Mouse (Mus musculus): Measurements from ENCODE around the gene Casp2.

The Casp2 gene

GRCm38 (mm10) chr6:42282865-42283528 lies 18.2 kb downstream of the Casp2 start:
- no peak for DNase-seq

- no peak for DNase-seq
Measured at GRCm38 (mm10) chr6:42286448-42286847, 21.7 kb downstream of the Casp2 start, which contains the start of gene Clcn1. Gene Clcn1 (plus strand): TSS chr6:42286685.

- DNase-seq, result no peak
Measured at GRCm38 (mm10) chr6:42287562-42287961, 22.8 kb downstream of the Casp2 start.

- DNase-seq, result no peak
Measured at GRCm38 (mm10) chr6:42293327-42293726, 28.5 kb downstream of the Casp2 start.

DNA sequence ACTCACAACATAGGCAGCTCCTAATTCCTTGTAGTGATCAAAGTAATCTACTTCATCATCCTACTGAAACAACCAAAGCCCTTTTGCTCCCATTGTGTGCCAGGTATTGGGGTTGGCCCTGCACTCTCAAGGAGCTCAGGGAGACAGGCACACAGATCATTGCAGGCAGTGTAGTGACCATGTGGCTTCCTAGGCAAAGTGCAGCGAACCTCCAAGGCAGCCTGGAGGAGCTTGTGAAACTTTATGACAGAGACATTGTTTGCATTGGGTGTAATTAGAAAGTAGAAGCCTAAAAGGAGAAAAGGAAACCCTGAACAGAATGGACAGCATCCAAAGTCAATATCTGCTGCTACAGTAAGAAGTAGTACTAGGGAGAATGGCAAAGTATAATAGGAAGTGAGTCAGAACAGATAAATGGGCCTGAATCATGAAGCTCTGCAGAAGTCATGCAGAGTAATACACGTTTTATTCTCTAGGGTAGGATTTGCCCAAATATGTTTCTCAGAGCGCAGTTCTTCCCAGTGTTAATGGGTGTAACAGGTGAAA lies 30.8 kb downstream of the Casp2 start:
- no peak for DNase-seq

DNA sequence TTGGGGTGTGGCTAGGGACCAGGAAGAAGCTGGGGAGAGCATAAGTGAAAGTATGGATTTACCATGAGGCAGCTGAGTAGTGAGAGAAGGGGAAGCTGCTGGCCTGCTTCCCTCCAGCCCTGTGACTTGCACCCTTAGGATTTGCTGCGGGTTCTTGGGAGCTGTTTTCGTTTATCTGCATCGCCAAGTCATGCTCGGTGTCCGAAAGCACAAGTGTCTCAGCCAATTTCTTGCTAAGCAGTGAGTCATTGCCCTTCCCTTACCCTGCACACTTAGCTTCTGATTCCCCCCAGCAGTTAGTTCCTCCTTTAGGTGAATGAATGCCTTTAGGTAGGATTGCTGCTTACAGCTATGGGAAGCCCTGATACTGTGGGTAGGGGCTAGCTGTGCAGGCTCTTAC lies 34.6 kb downstream of the Casp2 start:
- no peak for DNase-seq

DNA sequence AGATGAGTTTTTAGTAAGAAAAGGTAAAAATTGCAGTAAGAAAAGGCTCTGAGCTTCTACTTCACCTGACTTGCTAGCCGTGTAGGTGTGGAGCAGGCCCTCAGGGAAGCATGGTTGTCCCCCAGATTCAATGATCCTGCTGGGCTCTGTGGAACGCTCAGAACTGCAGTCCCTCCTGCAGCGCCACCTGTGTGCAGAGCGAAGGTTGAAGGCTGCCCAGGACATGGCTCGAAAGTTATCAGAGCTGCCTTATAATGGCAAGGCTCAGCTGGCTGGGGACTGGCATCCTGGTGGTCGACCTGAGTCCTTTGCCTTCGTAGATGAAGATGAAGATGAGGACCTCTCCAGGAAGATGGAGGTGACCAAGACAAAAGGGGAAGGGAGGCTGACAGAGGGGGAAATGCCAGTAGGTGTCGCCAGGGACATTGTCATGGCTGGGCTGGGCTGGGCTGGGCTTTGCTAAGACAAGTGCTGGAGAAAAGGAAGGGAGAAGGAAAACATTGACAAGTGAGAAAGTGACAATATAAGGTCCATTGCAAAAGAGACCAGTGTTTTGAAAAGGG lies 45.1 kb downstream of the Casp2 start:
- peak; percentile 26 for DNase-seq

DNA sequence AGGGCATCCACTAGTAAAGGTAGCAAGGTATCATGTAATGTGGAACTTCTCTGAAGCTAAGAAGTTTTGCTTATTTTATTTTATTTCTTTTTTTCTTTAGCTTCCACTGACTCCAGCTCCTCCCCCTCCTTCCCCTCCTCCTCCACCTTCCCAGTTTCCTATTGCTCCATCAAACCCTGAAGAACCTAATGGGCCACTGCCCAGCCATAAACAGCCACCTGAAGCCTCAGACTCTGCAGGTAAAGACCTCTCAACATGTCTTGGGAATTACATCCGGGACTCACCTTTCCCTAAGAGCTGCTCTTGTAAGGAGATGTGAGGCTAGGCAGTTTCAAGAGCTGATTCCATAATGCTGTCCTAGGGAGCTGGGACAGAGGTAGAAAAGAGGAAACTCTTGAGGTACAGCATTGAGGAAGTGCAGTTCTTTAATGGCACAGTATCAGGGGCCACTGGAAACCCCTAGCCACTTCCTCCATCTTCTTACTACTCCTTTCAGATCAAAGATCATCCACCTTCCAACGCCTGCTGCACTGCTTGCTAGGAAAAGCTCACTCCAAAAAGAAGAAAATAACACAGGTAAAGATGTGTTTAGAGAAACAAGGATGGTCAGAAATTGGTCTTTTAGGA lies 45.8 kb downstream of the Casp2 start:
- no peak for DNase-seq

DNA sequence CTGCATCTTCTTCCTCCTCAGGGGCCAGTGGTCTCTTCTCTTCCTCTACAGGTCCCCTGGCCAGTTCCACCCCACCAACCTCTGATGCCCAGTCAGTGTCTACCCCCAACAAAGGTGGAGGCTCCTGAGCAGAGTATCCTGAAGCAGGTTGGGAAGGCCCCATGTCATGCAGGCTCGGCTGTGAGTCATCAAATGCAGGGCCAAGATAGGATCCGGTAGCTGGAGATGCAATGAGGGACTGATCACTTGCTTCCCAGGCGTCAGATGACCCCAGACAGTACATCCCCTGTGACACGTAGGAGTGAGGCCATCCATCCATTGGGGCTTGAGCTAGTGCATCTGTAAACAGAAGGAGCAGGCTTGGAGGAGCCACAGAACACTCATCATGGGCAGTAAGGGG lies 53.5 kb downstream of the Casp2 start:
- DNase-seq, result no peak

DNA sequence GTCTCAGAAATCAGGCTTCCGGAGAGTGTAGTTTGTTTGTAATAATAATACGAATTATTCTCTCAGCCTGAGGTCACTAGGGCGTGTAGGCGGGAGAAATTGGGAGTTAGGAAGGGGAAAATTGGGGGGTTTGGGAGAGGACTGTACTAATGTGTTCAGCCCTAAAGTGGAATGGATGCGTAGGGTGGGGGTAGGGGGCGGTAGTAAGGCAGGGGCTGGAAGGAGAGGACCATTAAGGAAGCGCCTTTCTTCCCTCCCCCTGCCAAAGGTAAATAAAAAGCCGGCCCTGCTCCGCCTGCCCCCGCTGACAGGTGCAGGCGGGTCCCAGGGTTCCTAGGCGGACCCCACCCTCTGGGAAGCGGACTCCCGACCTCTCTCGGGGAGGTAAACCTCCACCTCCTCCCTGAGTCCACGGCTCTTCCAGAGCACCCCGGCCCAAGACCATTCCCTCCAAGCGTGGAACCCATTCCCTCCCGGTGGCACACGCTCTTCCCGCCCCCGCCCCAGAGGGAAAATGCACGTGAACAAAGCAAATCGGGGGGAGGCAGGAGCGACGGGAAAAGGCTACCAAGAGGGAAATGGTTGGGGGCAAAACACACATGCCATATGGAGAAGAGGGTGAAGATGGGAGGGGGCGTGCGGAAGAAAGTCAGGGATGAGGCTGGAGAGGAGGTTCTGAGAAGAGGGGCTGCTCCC lies 58.7 kb downstream of the Casp2 start:
- peak; percentile 20 for DNase-seq

- DNase-seq, result no peak
Measured at GRCm38 (mm10) chr6:42324067-42324481, 59.3 kb downstream of the Casp2 start.

- DNase-seq, result peak; percentile 75
Measured at GRCm38 (mm10) chr6:42324482-42325267, 59.9 kb downstream of the Casp2 start, which contains the start of gene Fam131b. Gene Fam131b (minus strand): TSS chr6:42324643.

DNA sequence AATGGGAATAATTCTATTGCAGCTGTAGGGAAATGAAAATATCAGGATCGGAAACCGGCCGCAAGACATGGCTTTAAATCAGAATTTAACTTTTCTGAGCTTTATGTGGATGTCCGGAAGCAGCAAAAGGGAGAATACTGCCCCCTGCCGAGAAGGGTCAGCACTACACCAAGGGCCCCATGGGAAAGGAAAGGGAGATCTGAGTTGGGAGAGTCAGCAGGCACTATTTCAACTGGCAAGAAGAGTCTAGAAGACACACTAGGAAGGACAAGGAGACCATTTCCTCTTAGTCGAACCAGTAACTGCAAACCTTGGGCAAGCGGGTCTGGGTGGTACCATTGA lies 60.5 kb downstream of the Casp2 start:
- peak; percentile 90 for DNase-seq

DNA sequence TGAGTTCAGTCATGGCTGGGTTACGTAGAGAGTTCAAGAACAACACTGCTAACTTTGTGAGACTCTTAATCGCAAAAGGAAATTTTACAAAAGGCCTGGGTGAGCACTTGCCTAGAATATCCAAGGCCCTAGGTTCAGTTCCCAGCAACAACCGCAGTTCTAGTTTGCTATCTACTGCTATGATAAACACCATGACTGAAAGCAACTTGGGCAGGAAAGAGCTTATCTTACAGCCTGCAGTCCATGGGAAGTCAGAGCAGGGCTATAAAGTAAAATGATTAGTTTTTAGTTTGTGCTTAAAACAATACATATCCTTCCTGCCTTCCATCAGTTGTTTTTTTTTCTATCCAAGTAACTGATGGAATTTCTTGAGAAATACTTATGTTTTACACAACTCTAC lies 61.7 kb downstream of the Casp2 start:
- no peak for DNase-seq

GRCm38 (mm10) chr6:42328757-42329156 lies 64.0 kb downstream of the Casp2 start:
- no peak for DNase-seq

DNA sequence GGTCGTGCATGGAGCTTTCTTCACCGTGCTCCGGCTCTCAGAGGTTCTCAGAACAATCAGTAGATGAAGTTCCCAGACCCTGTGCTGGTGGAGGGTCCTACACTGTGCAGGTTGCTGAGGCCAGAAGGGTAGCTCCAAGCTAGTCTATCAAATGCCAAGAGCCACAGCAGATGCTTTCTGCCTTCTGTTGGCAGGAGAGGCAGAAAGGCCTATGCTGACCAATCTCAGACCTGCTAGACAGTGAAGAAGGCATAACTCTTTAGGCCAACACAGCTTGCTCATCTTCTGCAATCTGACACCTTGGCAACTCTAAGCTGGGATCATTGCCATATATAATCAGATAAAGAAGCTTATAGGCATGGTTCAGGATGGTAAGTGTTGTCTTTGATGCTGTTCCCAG lies 65.4 kb downstream of the Casp2 start:
- DNase-seq, result no peak

DNA sequence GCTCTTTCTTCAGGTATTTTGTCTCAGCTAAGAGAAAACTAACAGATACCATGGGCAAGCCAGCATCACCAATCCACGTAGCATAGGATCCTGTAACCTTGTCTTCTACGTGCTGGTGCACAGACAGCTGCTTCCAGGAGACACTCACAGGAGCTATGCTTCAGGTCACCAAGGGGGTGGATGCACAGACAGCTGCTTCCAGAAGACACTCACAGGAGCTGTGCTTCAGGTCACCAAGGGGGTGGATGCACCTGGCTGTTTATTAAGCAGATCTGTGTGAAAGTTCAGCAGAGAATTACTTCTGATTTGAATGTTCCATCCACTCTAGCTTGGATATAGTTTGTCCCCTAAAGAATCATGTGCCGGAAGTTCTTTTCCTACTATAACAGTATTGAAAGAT lies 66.2 kb downstream of the Casp2 start:
- DNase-seq, result no peak
